Comparison of ENCODE assay signal across 32 mouse cellular contexts in the genomic region with DNA sequence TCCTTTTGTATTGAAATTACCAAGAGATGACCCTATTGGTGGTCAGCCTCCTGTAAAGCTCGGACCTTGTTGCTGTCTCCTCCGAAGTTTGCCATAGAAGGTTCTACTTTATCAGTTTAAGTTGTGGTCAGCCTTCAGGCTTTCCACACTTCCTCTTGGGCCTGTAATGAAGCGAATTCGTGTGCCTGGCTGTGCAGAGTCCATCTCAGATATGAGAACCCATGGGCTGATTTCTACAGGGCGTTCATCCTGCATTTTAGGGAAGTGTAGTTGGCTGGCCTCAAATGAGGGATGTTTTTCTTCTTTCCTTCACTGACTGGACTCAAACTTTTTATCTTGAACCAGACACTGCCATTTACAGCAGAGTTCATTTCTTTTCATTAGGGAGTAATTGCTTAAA. TPM values are rescaled to one million over a fixed set of nuclear protein-coding genes. Genes with fewer than 3 reads are reported as not detected.
DNase-seq lines count a peak whose midpoint lies in the region; ATAC-seq and TF ChIP-seq lines count a peak whose summit lies in the region.
"Had no signal": no experiment of that assay in that cellular context is flagged by ENCODE, and none has a peak within 500 bp of the region (broad histone marks: within the 10 kb centered on the region; RNA-seq: fewer than 3 reads in every experiment).

No protein-coding gene starts in this region.

- no peak overlapping the region for H3K4me3 ChIP-seq in liver, postnatal 0 days (ENCODE audit: low read depth, low read length)
- no peak overlapping the region for H3K4me3 ChIP-seq in liver, embryonic 11.5 days (ENCODE audit: low read depth, low read length)
- no peak overlapping the region for H3K4me3 ChIP-seq in macrophage (ENCODE audit: inconsistent target)
- H3K4me3 ChIP-seq: erythroblast, embryonic 14.5 days; heart, embryonic 13.5 days; hindbrain, embryonic 10.5 days; hindbrain, embryonic 15.5 days; layer of hippocampus, adult 2 months; midbrain, embryonic 13.5 days had no signal

- no peak overlapping the region for H3K4me2 ChIP-seq in liver, postnatal 0 days (ENCODE audit: low read depth, low read length)
- H3K4me2 ChIP-seq in liver, embryonic 11.5 days: no peak overlapping the region
- H3K4me2 ChIP-seq: heart, embryonic 13.5 days; hindbrain, embryonic 15.5 days; midbrain, embryonic 13.5 days had no signal

- TF ChIP-seq EP300 in liver, postnatal 0 days (IDR thresholded peaks at IDR 0.05; ENCODE audit: low read depth): no peak

- DNase-seq in liver, postnatal 0 days: peak; percentile 13
- no peak for DNase-seq in liver, embryonic 11.5 days (ENCODE audit: low spot score)
- DNase-seq in MEL-GATA-1-ER (ENCODE audit: extremely low read depth, low read depth): peak; percentile 91
- DNase-seq in thymus, postnatal 14 days: no peak
- DNase-seq in gastrocnemius, postnatal 36 days: no peak
- DNase-seq: adrenal gland, postnatal 14 days; B cell, adult 2 months; cerebellum, adult 18-20 months; cerebellum, postnatal 10 days; gastrocnemius, postnatal 14 days; heart, postnatal 10 days; kidney, adult 18-20 months; kidney, postnatal 36 days; layer of hippocampus, postnatal 36 days; liver; retina, postnatal 1 day; right cerebral cortex, postnatal 14 days; thymus, adult 18-20 months; thymus, postnatal 36 days had no signal

- intact Hi-C loops in gastrocnemius, postnatal 36 days (cut with DNase I): no loop called here

- H3K4me1 ChIP-seq in liver, postnatal 0 days (ENCODE audit: insufficient read depth): no peaks in the 10 kb centered on the region; the same call in 1 of the 2 replicates
- H3K4me1 ChIP-seq in liver, embryonic 11.5 days (replicated peaks; ENCODE audit: control insufficient read depth, insufficient read depth, low read length): peaks cover 4% of the 10 kb centered on the region
- H3K4me1 ChIP-seq: hindbrain, embryonic 15.5 days had no signal

- H3K36me3 ChIP-seq in liver, postnatal 0 days (replicated peaks; ENCODE audit: insufficient read depth, low read length): no peaks in the 10 kb centered on the region
- no peaks in the 10 kb centered on the region for H3K36me3 ChIP-seq in liver, embryonic 11.5 days (ENCODE audit: control insufficient read depth, insufficient read depth, low read length)
- no peaks in the 10 kb centered on the region for H3K36me3 ChIP-seq in macrophage (ENCODE audit: inconsistent target)
- H3K36me3 ChIP-seq: heart, embryonic 13.5 days; hindbrain, embryonic 10.5 days; hindbrain, embryonic 15.5 days; midbrain, embryonic 13.5 days had no signal

- H3K79me2 ChIP-seq in macrophage (ENCODE audit: inconsistent target): peaks cover 85% of the 10 kb centered on the region

- no peaks in the 10 kb centered on the region for H3K9me3 ChIP-seq in liver, postnatal 0 days (ENCODE audit: low read length)
- no peaks in the 10 kb centered on the region for H3K9me3 ChIP-seq in liver, embryonic 11.5 days (ENCODE audit: control insufficient read depth, low read length)
- H3K9me3 ChIP-seq: heart, embryonic 13.5 days; hindbrain, embryonic 10.5 days; hindbrain, embryonic 15.5 days; megakaryocyte, embryonic 14.5 days; midbrain, embryonic 13.5 days had no signal

- no peak for TF ChIP-seq CTCF in liver, postnatal 0 days (IDR thresholded peaks at IDR 0.05; ENCODE audit: low read depth)

- WGBS in liver, postnatal 0 days (ENCODE audit: insufficient replicate concordance): 45% methylated on average over 5 of the region's 5 CpGs
- 44% methylated on average over 5 of the region's 5 CpGs for WGBS in liver, embryonic 11.5 days
- 24% methylated on average over 5 of the region's 5 CpGs for WGBS in macrophage (ENCODE audit: missing documents)

- H3K27ac ChIP-seq in liver, postnatal 0 days (ENCODE audit: low read depth): peak overlapping the region; percentile 4; the same call in 1 of the 2 replicates
- no peak overlapping the region for H3K27ac ChIP-seq in liver, embryonic 11.5 days (ENCODE audit: low read depth, low read length)
- H3K27ac ChIP-seq in macrophage: peak overlapping the region; percentile 44
- H3K27ac ChIP-seq: heart, embryonic 13.5 days; hindbrain, embryonic 10.5 days; hindbrain, embryonic 15.5 days; layer of hippocampus, adult 2 months; midbrain, embryonic 13.5 days; stomach, postnatal 0 days had no signal

- 0 out of 2 replicates have a peak, but pooled peaks have one; percentile 17 for ATAC-seq in liver, postnatal 0 days
- no peak for ATAC-seq in liver, embryonic 11.5 days (replicated peaks; ENCODE audit: low FRiP score)
- ATAC-seq in neutrophil, adult 5-6 weeks (ENCODE audit: extremely low read depth, insufficient number of reproducible peaks, low FRiP score, poor library complexity, severe bottlenecking): 0 out of 2 replicates have a peak, but pooled peaks have one; percentile 10
- ATAC-seq in CD4-positive, CD25-positive, alpha-beta regulatory T cell, adult 4 months: no peak
- ATAC-seq: lung, postnatal 0 days; midbrain, embryonic 13.5 days had no signal

- H3K9ac ChIP-seq in liver, postnatal 0 days (replicated peaks): no peak overlapping the region
- no peak overlapping the region for H3K9ac ChIP-seq in liver, embryonic 11.5 days (ENCODE audit: low read depth, low read length)
- H3K9ac ChIP-seq: heart, embryonic 13.5 days; hindbrain, embryonic 15.5 days; midbrain, embryonic 13.5 days had no signal

- no peaks in the 10 kb centered on the region for H3K27me3 ChIP-seq in liver, postnatal 0 days (ENCODE audit: insufficient read depth, low read length)
- H3K27me3 ChIP-seq in liver, embryonic 11.5 days (replicated peaks; ENCODE audit: control insufficient read depth, insufficient read depth, low read length): no peaks in the 10 kb centered on the region; the same call in 1 of the 2 replicates
- H3K27me3 ChIP-seq: CH12.LX; heart, embryonic 13.5 days; hindbrain, embryonic 15.5 days; midbrain, embryonic 13.5 days had no signal

RNA-seq across cellular contexts. Expression of gene Sh3kbp1, which starts 20.5 kb away (rescaled TPM):
- polyA plus RNA-seq in liver, postnatal 0 days (2015; fragmentation: Nextera tagmentation; extraction: Ambion mirVana): 9.0 and 9.7 TPM in 2 replicates
- polyA plus RNA-seq in liver, embryonic 11.5 days (2014; fragmentation: Nextera tagmentation; extraction: Ambion mirVana): 23.9 and 24.5 TPM in 2 replicates
- 100 to 1,000 TPM; 101 to 216 (median 151) TPM for total RNA-seq in macrophage (2018; cell fraction: chromatin; rRNA removed)
- total RNA-seq in macrophage (2018; cell fraction: cytosol; rRNA removed): 100 to 1,000 TPM in 9 of 26 experiments, 10 to 100 TPM in 17; 85.4 to 121 (median 97.6) TPM
- total RNA-seq in macrophage (2018; cell fraction: nucleus; rRNA removed): 100 to 1,000 TPM in 4 of 26 experiments, 10 to 100 TPM in 22; 55.6 to 153 (median 76.5) TPM
- 63.0 to 196 TPM (median 68.4 TPM) in 3 replicates for polyA plus RNA-seq in macrophage (2018)
- 188 and 190 TPM in 2 replicates for total RNA-seq in neutrophil, adult 5-6 weeks (2017)
- total RNA-seq in gastrocnemius, postnatal 36 days (2021): 10 to 100 TPM; 22.9 to 26.4 TPM
- 100 to 1,000 TPM; 330 to 401 TPM for polyA plus RNA-seq in CD4-positive, CD25-positive, alpha-beta regulatory T cell, adult 4 months (2017; shearing (Covaris generic))

Comparison
In these comparisons a context has a peak if more than half of its experiments do, and no peak if none do; other contexts are left out.
1. ATAC-seq: peak in liver, postnatal 0 days (single experiment) and neutrophil, adult 5-6 weeks (single experiment); none in liver, embryonic 11.5 days (single experiment) and CD4-positive, CD25-positive, alpha-beta regulatory T cell, adult 4 months (single experiment).
2. DNase-seq: peak in liver, postnatal 0 days (single experiment) and MEL-GATA-1-ER (single experiment); none in liver, embryonic 11.5 days (single experiment), thymus, postnatal 14 days (single experiment) and gastrocnemius, postnatal 36 days (0 of 2).